33 mouse cellular contexts compared by ENCODE assay signal in the genomic region with DNA sequence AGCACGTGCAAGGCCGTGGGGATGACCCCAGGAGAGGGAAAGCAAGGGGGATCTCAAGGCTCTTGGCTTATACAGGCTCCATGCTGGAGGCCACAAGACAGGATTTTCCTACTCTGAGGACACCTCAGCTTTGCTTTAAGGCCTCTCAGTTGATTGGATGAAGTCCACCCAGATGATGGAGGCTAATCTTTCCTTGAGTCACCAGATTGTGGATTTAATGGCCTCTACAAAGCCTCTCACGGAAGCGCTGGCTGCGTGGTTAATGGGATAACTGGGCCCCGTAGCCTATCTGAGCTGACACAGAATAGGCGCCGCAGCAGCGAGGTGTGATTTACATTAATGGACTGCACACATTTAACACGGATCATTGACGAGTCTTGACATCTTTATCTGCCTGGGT. TPM values are rescaled to one million over a fixed set of nuclear protein-coding genes. Genes with fewer than 3 reads are reported as not detected.
A peak's percentile ranks its signal among the peaks of the same experiment; 100 is the strongest.
DNase-seq lines count a peak whose midpoint lies in the region; ATAC-seq and TF ChIP-seq lines count a peak whose summit lies in the region.
"Had no signal": no experiment of that assay in that cellular context is flagged by ENCODE, and none has a peak within 500 bp of the region (broad histone marks: within the 10 kb centered on the region; RNA-seq: fewer than 3 reads in every experiment).

No protein-coding gene starts in this region.

- no peak overlapping the region for H3K4me3 ChIP-seq in hindbrain, embryonic 14.5 days (replicated peaks; ENCODE audit: low read length)
- H3K4me3 ChIP-seq in hindbrain, embryonic 10.5 days = no peak overlapping the region
- no peak overlapping the region for H3K4me3 ChIP-seq in midbrain, embryonic 11.5 days (ENCODE audit: low read depth, low read length)
- no peak overlapping the region for H3K4me3 ChIP-seq in midbrain, postnatal 0 days (ENCODE audit: low read depth, low read length)
- H3K4me3 ChIP-seq: forebrain, embryonic 13.5 days; heart, embryonic 12.5 days; hindbrain, embryonic 15.5 days had no signal

- H3K27me3 ChIP-seq in hindbrain, embryonic 14.5 days (ENCODE audit: control insufficient read depth, insufficient read depth, low read length) = no peaks in the 10 kb centered on the region
- no peaks in the 10 kb centered on the region for H3K27me3 ChIP-seq in hindbrain, embryonic 10.5 days (ENCODE audit: insufficient read depth, poor library complexity, severe bottlenecking)
- no peaks in the 10 kb centered on the region for H3K27me3 ChIP-seq in midbrain, embryonic 11.5 days (ENCODE audit: control insufficient read depth, insufficient read depth, low read length)
- H3K27me3 ChIP-seq in midbrain, postnatal 0 days (ENCODE audit: insufficient read depth, low read length) = no peaks in the 10 kb centered on the region
- H3K27me3 ChIP-seq: forebrain, embryonic 13.5 days; heart, embryonic 12.5 days; hindbrain, embryonic 15.5 days had no signal

- intact Hi-C loops in left cerebral cortex, postnatal 10 days (cut with DNase I) = no loop called here

- H3K36me3 ChIP-seq in hindbrain, embryonic 14.5 days (replicated peaks; ENCODE audit: control insufficient read depth, insufficient read depth) = no peaks in the 10 kb centered on the region
- H3K36me3 ChIP-seq in hindbrain, embryonic 10.5 days = no peaks in the 10 kb centered on the region
- no peaks in the 10 kb centered on the region for H3K36me3 ChIP-seq in midbrain, embryonic 11.5 days (ENCODE audit: control insufficient read depth, insufficient read depth, low read length)
- H3K36me3 ChIP-seq in midbrain, postnatal 0 days (ENCODE audit: insufficient read depth, low read length) = no peaks in the 10 kb centered on the region
- H3K36me3 ChIP-seq: heart, embryonic 12.5 days; hindbrain, embryonic 15.5 days had no signal

- H3K4me2 ChIP-seq in hindbrain, embryonic 14.5 days (replicated peaks) = no peak overlapping the region
- no peak overlapping the region for H3K4me2 ChIP-seq in midbrain, embryonic 11.5 days
- H3K4me2 ChIP-seq in midbrain, postnatal 0 days (ENCODE audit: low read depth, low read length, poor library complexity, severe bottlenecking) = no peak overlapping the region
- H3K4me2 ChIP-seq: forebrain, embryonic 13.5 days; heart, embryonic 12.5 days; hindbrain, embryonic 15.5 days had no signal

- H3K27ac ChIP-seq in hindbrain, embryonic 14.5 days = no peak overlapping the region
- H3K27ac ChIP-seq in hindbrain, embryonic 10.5 days = no peak overlapping the region
- H3K27ac ChIP-seq in midbrain, embryonic 11.5 days (ENCODE audit: low read depth, low read length) = no peak overlapping the region
- no peak overlapping the region for H3K27ac ChIP-seq in midbrain, postnatal 0 days (ENCODE audit: low read depth, low read length)
- H3K27ac ChIP-seq: forebrain, embryonic 13.5 days; hindbrain, embryonic 15.5 days; kidney, postnatal 0 days had no signal

- peak overlapping the region; percentile 20; the same call in 1 of the 2 replicates for H3K9ac ChIP-seq in hindbrain, embryonic 14.5 days
- no peak overlapping the region for H3K9ac ChIP-seq in midbrain, embryonic 11.5 days (ENCODE audit: low read length)
- H3K9ac ChIP-seq in midbrain, postnatal 0 days (replicated peaks; ENCODE audit: low read length, poor library complexity, severe bottlenecking) = no peak overlapping the region
- H3K9ac ChIP-seq: forebrain, embryonic 13.5 days; heart, embryonic 12.5 days; hindbrain, embryonic 15.5 days had no signal

- peak; percentile 35 for DNase-seq in hindbrain, embryonic 14.5 days (ENCODE audit: low spot score)
- no peak for DNase-seq in hindbrain, embryonic 10.5 days (ENCODE audit: low spot score)
- peak; percentile 88 for DNase-seq in midbrain, embryonic 11.5 days (ENCODE audit: low spot score, missing footprints)
- peak; percentile 4 for DNase-seq in midbrain, postnatal 0 days (ENCODE audit: low spot score)
- no peak for DNase-seq in MN1 (ENCODE audit: low spot score)
- no peak for DNase-seq in adrenal gland, postnatal 25 days
- DNase-seq in left cerebral cortex, postnatal 10 days (ENCODE audit: extremely low spot score in 1 of 2, low spot score in 2 of 2) = no peak
- DNase-seq: cerebellum, adult 11-12 months; cerebellum, postnatal 25 days; heart, postnatal 10 days; kidney, adult 2 months; lung, postnatal 4 days had no signal

- no peaks in the 10 kb centered on the region for H3K4me1 ChIP-seq in hindbrain, embryonic 14.5 days (replicated peaks; ENCODE audit: control insufficient read depth, insufficient read depth, low read length)
- H3K4me1 ChIP-seq in hindbrain, embryonic 10.5 days (replicated peaks) = peaks cover 5% of the 10 kb centered on the region; the same call in 1 of the 2 replicates
- no peaks in the 10 kb centered on the region for H3K4me1 ChIP-seq in midbrain, embryonic 11.5 days (ENCODE audit: control insufficient read depth, insufficient read depth, low read length)
- no peaks in the 10 kb centered on the region for H3K4me1 ChIP-seq in midbrain, postnatal 0 days (ENCODE audit: insufficient read depth, low read length)

- H3K9me3 ChIP-seq in hindbrain, embryonic 14.5 days (ENCODE audit: control insufficient read depth, low read length) = no peaks in the 10 kb centered on the region
- H3K9me3 ChIP-seq in hindbrain, embryonic 10.5 days = 0 out of 2 replicates have a peak, but pooled peaks cover 2% of the 10 kb centered on the region
- no peaks in the 10 kb centered on the region for H3K9me3 ChIP-seq in midbrain, embryonic 11.5 days (ENCODE audit: control insufficient read depth, low read length)
- H3K9me3 ChIP-seq in midbrain, postnatal 0 days (ENCODE audit: low read length) = no peaks in the 10 kb centered on the region
- H3K9me3 ChIP-seq: forebrain, embryonic 13.5 days; hindbrain, embryonic 15.5 days had no signal

- 64% methylated on average over 11 of the region's 11 CpGs for WGBS in hindbrain, embryonic 14.5 days
- WGBS in hindbrain, embryonic 10.5 days = 86% methylated on average over 11 of the region's 11 CpGs
- WGBS in midbrain, embryonic 11.5 days = 46% methylated on average over 11 of the region's 11 CpGs
- WGBS in midbrain, postnatal 0 days = 26% methylated on average over 11 of the region's 11 CpGs

- ATAC-seq in hindbrain, embryonic 14.5 days (ENCODE audit: low FRiP score) = no peak
- ATAC-seq in midbrain, embryonic 11.5 days (ENCODE audit: low FRiP score) = peak; percentile 69; the same call in 1 of the 2 replicates
- ATAC-seq in midbrain, postnatal 0 days (ENCODE audit: low FRiP score) = no peak
- ATAC-seq: forebrain, embryonic 13.5 days; Patski had no signal

- no peak for TF ChIP-seq CTCF in midbrain, postnatal 0 days (IDR thresholded peaks at IDR 0.05)

RNA-seq across cellular contexts. Expression of gene Ifnl2, which starts 14.8 kb away (rescaled TPM):
- not detected in 2 replicates for polyA plus RNA-seq in hindbrain, embryonic 14.5 days (2014; fragmentation: Nextera tagmentation; extraction: Ambion mirVana)
- not detected in 2 replicates for polyA plus RNA-seq in hindbrain, embryonic 10.5 days (2016; fragmentation: Nextera tagmentation; extraction: Ambion mirVana)
- not detected in 2 replicates for polyA plus RNA-seq in midbrain, embryonic 11.5 days (2014; fragmentation: Nextera tagmentation; extraction: Ambion mirVana)
- not detected in 2 replicates for total RNA-seq in midbrain, postnatal 0 days (2014; rRNA removed)
- polyA plus RNA-seq in midbrain, postnatal 0 days (2015; fragmentation: Nextera tagmentation; extraction: Ambion mirVana) = not detected in 2 replicates
- total RNA-seq in adrenal gland, postnatal 25 days (2021) = not detected in 2 replicates
- total RNA-seq in left cerebral cortex, postnatal 10 days (2021) = not detected
- total RNA-seq: adrenal gland, adult 18-20 months; adrenal gland, postnatal 4 days; ES-E14; gastrocnemius, adult 8-10 months; granulocyte monocyte progenitor cell, adult 5-6 weeks; heart, postnatal 10 days; layer of hippocampus, postnatal 10 days; left cerebral cortex, adult 8-10 months; liver, adult 2 months; megakaryocyte-erythroid progenitor cell, adult 5-6 weeks had no signal
- polyA plus RNA-seq: embryonic facial prominence, embryonic 14.5 days; forebrain, embryonic 13.5 days; heart, embryonic 12.5 days; hindbrain, embryonic 15.5 days; intestine, embryonic 14.5 days; kidney, adult 2 months; kidney, postnatal 0 days; large intestine, adult 2 months; limb, embryonic 11.5 days; liver, adult 2 months; liver, embryonic 16.5 days; lung, embryonic 16.5 days; Patski; thymus, postnatal 0 days had no signal

RNA-seq across cellular contexts. Expression of gene Ifnl3, which starts 27.2 kb away (rescaled TPM):
- polyA plus RNA-seq in hindbrain, embryonic 14.5 days (2014; fragmentation: Nextera tagmentation; extraction: Ambion mirVana) = not detected in 2 replicates
- not detected in 2 replicates for polyA plus RNA-seq in hindbrain, embryonic 10.5 days (2016; fragmentation: Nextera tagmentation; extraction: Ambion mirVana)
- polyA plus RNA-seq in midbrain, embryonic 11.5 days (2014; fragmentation: Nextera tagmentation; extraction: Ambion mirVana) = not detected in 2 replicates
- total RNA-seq in midbrain, postnatal 0 days (2014; rRNA removed) = not detected in 2 replicates
- polyA plus RNA-seq in midbrain, postnatal 0 days (2015; fragmentation: Nextera tagmentation; extraction: Ambion mirVana) = not detected in 2 replicates
- total RNA-seq in adrenal gland, postnatal 25 days (2021) = not detected in 2 replicates
- not detected for total RNA-seq in left cerebral cortex, postnatal 10 days (2021)
- total RNA-seq: adrenal gland, adult 18-20 months; adrenal gland, postnatal 4 days; ES-E14; gastrocnemius, adult 8-10 months; granulocyte monocyte progenitor cell, adult 5-6 weeks; heart, postnatal 10 days; layer of hippocampus, postnatal 10 days; left cerebral cortex, adult 8-10 months; liver, adult 2 months; megakaryocyte-erythroid progenitor cell, adult 5-6 weeks had no signal
- polyA plus RNA-seq: embryonic facial prominence, embryonic 14.5 days; forebrain, embryonic 13.5 days; heart, embryonic 12.5 days; hindbrain, embryonic 15.5 days; intestine, embryonic 14.5 days; kidney, adult 2 months; kidney, postnatal 0 days; large intestine, adult 2 months; limb, embryonic 11.5 days; liver, adult 2 months; liver, embryonic 16.5 days; lung, embryonic 16.5 days; Patski had no signal

RNA-seq across cellular contexts. Expression of gene Lrfn1, which starts 43.6 kb away (rescaled TPM):
- 25.5 and 28.7 TPM in 2 replicates for polyA plus RNA-seq in hindbrain, embryonic 14.5 days (2014; fragmentation: Nextera tagmentation; extraction: Ambion mirVana)
- polyA plus RNA-seq in hindbrain, embryonic 10.5 days (2016; fragmentation: Nextera tagmentation; extraction: Ambion mirVana) = 4.4 and 5.2 TPM in 2 replicates
- polyA plus RNA-seq in midbrain, embryonic 11.5 days (2014; fragmentation: Nextera tagmentation; extraction: Ambion mirVana) = 4.5 and 5.0 TPM in 2 replicates
- total RNA-seq in midbrain, postnatal 0 days (2014; rRNA removed) = 132 and 137 TPM in 2 replicates
- 18.4 and 20.6 TPM in 2 replicates for polyA plus RNA-seq in midbrain, postnatal 0 days (2015; fragmentation: Nextera tagmentation; extraction: Ambion mirVana)
- total RNA-seq in adrenal gland, postnatal 25 days (2021) = 15.9 and 17.4 TPM in 2 replicates
- total RNA-seq in left cerebral cortex, postnatal 10 days (2021) = 100 to 1,000 TPM; 106 to 112 TPM

RNA-seq across cellular contexts. Expression of gene Sycn, which starts 45.3 kb away (rescaled TPM):
- polyA plus RNA-seq in hindbrain, embryonic 14.5 days (2014; fragmentation: Nextera tagmentation; extraction: Ambion mirVana) = not detected in 2 replicates
- not detected in 2 replicates for polyA plus RNA-seq in hindbrain, embryonic 10.5 days (2016; fragmentation: Nextera tagmentation; extraction: Ambion mirVana)
- not detected in 2 replicates for polyA plus RNA-seq in midbrain, embryonic 11.5 days (2014; fragmentation: Nextera tagmentation; extraction: Ambion mirVana)
- total RNA-seq in midbrain, postnatal 0 days (2014; rRNA removed) = not detected in 2 replicates
- not detected in 2 replicates for polyA plus RNA-seq in midbrain, postnatal 0 days (2015; fragmentation: Nextera tagmentation; extraction: Ambion mirVana)
- not detected in 2 replicates for total RNA-seq in adrenal gland, postnatal 25 days (2021)
- total RNA-seq in left cerebral cortex, postnatal 10 days (2021) = not detected
- total RNA-seq: adrenal gland, adult 18-20 months; ES-E14; gastrocnemius, adult 8-10 months; granulocyte monocyte progenitor cell, adult 5-6 weeks; heart, postnatal 10 days; layer of hippocampus, postnatal 10 days; left cerebral cortex, adult 8-10 months; megakaryocyte-erythroid progenitor cell, adult 5-6 weeks had no signal
- polyA plus RNA-seq: embryonic facial prominence, embryonic 14.5 days; forebrain, embryonic 13.5 days; heart, embryonic 12.5 days; hindbrain, embryonic 15.5 days; limb, embryonic 11.5 days; lung, embryonic 16.5 days; Patski had no signal

RNA-seq across cellular contexts. Expression of gene Nccrp1, which starts 51.6 kb away (rescaled TPM):
- polyA plus RNA-seq in hindbrain, embryonic 14.5 days (2014; fragmentation: Nextera tagmentation; extraction: Ambion mirVana) = 0.12 and 0.13 TPM in 2 replicates
- polyA plus RNA-seq in hindbrain, embryonic 10.5 days (2016; fragmentation: Nextera tagmentation; extraction: Ambion mirVana) = 0.10 TPM in 1 of 2 replicates, not detected in the other
- not detected in 2 replicates for polyA plus RNA-seq in midbrain, embryonic 11.5 days (2014; fragmentation: Nextera tagmentation; extraction: Ambion mirVana)
- 1.4 TPM in 1 of 2 replicates, not detected in the other for total RNA-seq in midbrain, postnatal 0 days (2014; rRNA removed)
- 0.16 and 0.47 TPM in 2 replicates for polyA plus RNA-seq in midbrain, postnatal 0 days (2015; fragmentation: Nextera tagmentation; extraction: Ambion mirVana)
- not detected in 2 replicates for total RNA-seq in adrenal gland, postnatal 25 days (2021)
- total RNA-seq in left cerebral cortex, postnatal 10 days (2021) = under 1 TPM in 1 of 2 experiments, not detected in 1; 0.21 TPM
- total RNA-seq: adrenal gland, adult 18-20 months; adrenal gland, postnatal 4 days; gastrocnemius, adult 8-10 months; granulocyte monocyte progenitor cell, adult 5-6 weeks; heart, postnatal 10 days; liver, adult 2 months; megakaryocyte-erythroid progenitor cell, adult 5-6 weeks had no signal
- polyA plus RNA-seq: forebrain, embryonic 13.5 days; heart, embryonic 12.5 days; intestine, embryonic 14.5 days; limb, embryonic 11.5 days; liver, embryonic 16.5 days; lung, embryonic 16.5 days; Patski had no signal

Comparison
In these comparisons a context has a peak if more than half of its experiments do, and no peak if none do; other contexts are left out.
1. DNase-seq: peak in hindbrain, embryonic 14.5 days (single experiment), midbrain, embryonic 11.5 days (single experiment) and midbrain, postnatal 0 days (single experiment); none in hindbrain, embryonic 10.5 days (single experiment), MN1 (single experiment), adrenal gland, postnatal 25 days (single experiment) and left cerebral cortex, postnatal 10 days (0 of 2).